Mouse (Mus musculus) erythroid progenitor cell, adult 5-6 weeks (primary cell): Measurements from ENCODE around the gene Rab13. TPM values are rescaled to one million over a fixed set of nuclear protein-coding genes. Genes with fewer than 3 reads are reported as not detected.

Source experiments
- total RNA-seq, 2 experiments: library from RNA; stranded (forward) in 1 of 2; stranded (reverse) in 1 of 2; fragments of 150-400 nt in 1 of 2; fragments of 186-747, 209-891 nt in 1 of 2; gene quantifications; 2 replicates each; pipeline versions ENCODE4 v1.2.3 to v1.2.4; 2015 to 2017; ENCODE audit warnings: low replicate concordance in 2 of 2

Gene Rab13
- total RNA-seq, 2 experiments from 2014 or later, result 0.53 TPM; not detected in 1

Other genes with a start within 250 kb of the Rab13 start
- gene Hax1, start 214.9 kb upstream of the Rab13 start, total RNA-seq (2015; ENCODE audit: low replicate concordance), result 55.5 and 71.3 TPM in 2 replicates
- 41.2 and 68.0 TPM in 2 replicates for gene Hax1, start 214.9 kb upstream of the Rab13 start, total RNA-seq (2017; ENCODE audit: low replicate concordance)
- 26.3 and 51.6 TPM in 2 replicates for gene 4933434E20Rik, start 162.1 kb upstream of the Rab13 start, total RNA-seq (2015; ENCODE audit: low replicate concordance)
- 28.5 and 29.4 TPM in 2 replicates for gene 4933434E20Rik, start 162.1 kb upstream of the Rab13 start, total RNA-seq (2017; ENCODE audit: low replicate concordance)
- gene Ubap2l, start 161.1 kb upstream of the Rab13 start, total RNA-seq (2015; ENCODE audit: low replicate concordance), result 157 and 197 TPM in 2 replicates
- gene Ubap2l, start 161.1 kb upstream of the Rab13 start, total RNA-seq (2017; ENCODE audit: low replicate concordance), result 107 and 126 TPM in 2 replicates
- gene Tpm3, start 141.0 kb upstream of the Rab13 start, total RNA-seq (2015; ENCODE audit: low replicate concordance), result 134 and 153 TPM in 2 replicates
- gene Tpm3, start 141.0 kb upstream of the Rab13 start, total RNA-seq (2017; ENCODE audit: low replicate concordance), result 196 and 241 TPM in 2 replicates
- gene Nup210l, start 109.6 kb upstream of the Rab13 start, total RNA-seq (2015; ENCODE audit: low replicate concordance), result not detected in 2 replicates
- not detected in 2 replicates for gene Nup210l, start 109.6 kb upstream of the Rab13 start, total RNA-seq (2017; ENCODE audit: low replicate concordance)
- gene Rps27, start within 50 bp of the Rab13 start, total RNA-seq (2015; ENCODE audit: low replicate concordance), result 1,008 and 1,082 TPM in 2 replicates
- gene Rps27, start within 50 bp of the Rab13 start, total RNA-seq (2017; ENCODE audit: low replicate concordance), result 1,107 and 1,635 TPM in 2 replicates
- 10.9 and 46.5 TPM in 2 replicates for gene Jtb, start 17.9 kb downstream of the Rab13 start, total RNA-seq (2015; ENCODE audit: low replicate concordance)
- gene Jtb, start 17.9 kb downstream of the Rab13 start, total RNA-seq (2017; ENCODE audit: low replicate concordance), result 1.9 and 9.1 TPM in 2 replicates
- gene Creb3l4, start 29.8 kb downstream of the Rab13 start, total RNA-seq (2015; ENCODE audit: low replicate concordance), result not detected in 2 replicates
- not detected in 2 replicates for gene Creb3l4, start 29.8 kb downstream of the Rab13 start, total RNA-seq (2017; ENCODE audit: low replicate concordance)
- 2.1 and 5.0 TPM in 2 replicates for gene Slc39a1, start 34.5 kb downstream of the Rab13 start, total RNA-seq (2015; ENCODE audit: low replicate concordance)
- gene Slc39a1, start 34.5 kb downstream of the Rab13 start, total RNA-seq (2017; ENCODE audit: low replicate concordance), result 2.2 and 7.4 TPM in 2 replicates
- 10.8 and 14.3 TPM in 2 replicates for gene Crtc2, start 40.5 kb downstream of the Rab13 start, total RNA-seq (2015; ENCODE audit: low replicate concordance)
- gene Crtc2, start 40.5 kb downstream of the Rab13 start, total RNA-seq (2017; ENCODE audit: low replicate concordance), result 5.3 and 16.5 TPM in 2 replicates
- gene Dennd4b, start 51.5 kb downstream of the Rab13 start, total RNA-seq (2015; ENCODE audit: low replicate concordance), result 13.3 and 40.2 TPM in 2 replicates
- 3.2 and 13.5 TPM in 2 replicates for gene Dennd4b, start 51.5 kb downstream of the Rab13 start, total RNA-seq (2017; ENCODE audit: low replicate concordance)
- gene Gatad2b, start 79.5 kb downstream of the Rab13 start, total RNA-seq (2015; ENCODE audit: low replicate concordance), result 55.8 and 59.8 TPM in 2 replicates
- 47.2 and 47.7 TPM in 2 replicates for gene Gatad2b, start 79.5 kb downstream of the Rab13 start, total RNA-seq (2017; ENCODE audit: low replicate concordance)
- not detected in 2 replicates for gene Slc27a3, start 176.2 kb downstream of the Rab13 start, total RNA-seq (2015; ENCODE audit: low replicate concordance)
- 1.0 TPM in 1 of 2 replicates, not detected in the other for gene Slc27a3, start 176.2 kb downstream of the Rab13 start, total RNA-seq (2017; ENCODE audit: low replicate concordance)
- gene Ints3, start 219.9 kb downstream of the Rab13 start, total RNA-seq (2015; ENCODE audit: low replicate concordance), result 6.7 and 12.6 TPM in 2 replicates
- gene Ints3, start 219.9 kb downstream of the Rab13 start, total RNA-seq (2017; ENCODE audit: low replicate concordance), result 13.2 and 18.2 TPM in 2 replicates